Mouse (Mus musculus) lung, adult 2 months (tissue): ENCODE data around the gene Ccdc8. TPM values are rescaled to one million over a fixed set of nuclear protein-coding genes. Genes with fewer than 3 reads are reported as not detected.

Source experiments
- DNase-seq: peaks from one replicate; pipeline ENCODE4 v3.0.0; 2022
- H3K4me1 ChIP-seq: fragments of 200-500 bp; 2 replicates; pipeline ENCODE4 v1.6.1; 2011; ENCODE audit warnings: low read length; ENCODE audit not compliant: control insufficient read depth, insufficient read depth
- H3K4me3 ChIP-seq: fragments of 200-500 bp; replicated peaks from 2 replicates; pipeline ENCODE3; 2011; ENCODE audit warnings: low read depth, mild to moderate bottlenecking, control low read depth, low read length; ENCODE audit errors: extremely low read depth
- CTCF ChIP-seq: fragments of 200-500 bp; IDR thresholded peaks from 2 replicates; pipeline ENCODE4 v1.5.1; 2011; ENCODE audit warnings: mild to moderate bottlenecking, low read length, control low read depth; ENCODE audit not compliant: insufficient read depth
- POLR2A ChIP-seq: fragments of 200-500 bp; IDR thresholded peaks from 2 replicates; pipeline ENCODE4 v1.6.1; 2011; ENCODE audit warnings: low read depth, mild to moderate bottlenecking, control low read depth, low read length, borderline replicate concordance; ENCODE audit errors: extremely low read depth
- WGBS: fragments of 180-500 bp; shearing (Covaris S2); methylation state at CpG from one replicate; pipeline ENCODE4 v1.1.7; 2018; 5-methylcytosine and 5-hydroxymethylcytosine counted together
- polyA plus RNA-seq: library from polyadenylated mRNA; depleted of rRNA; stranded (reverse); fragments of >200 nt; gene quantifications from 2 replicates; pipeline ENCODE4 v1.2.3, GENCODE M21; 2012; rRNA removed

Gene Ccdc8
- polyA plus RNA-seq, 1 experiment = 5.2 TPM

- no peak overlapping the region for H3K4me3 ChIP-seq
- H3K4me1 ChIP-seq = no peaks in the 10 kb centered on the region
- no peak for DNase-seq
- TF ChIP-seq CTCF (no peak), POLR2A (no peak)
- WGBS = 77% methylated on average over 9 of the region's 9 CpGs
Measured at GRCm38 (mm10) chr7:17038018-17038695, 45.6 kb downstream of the Ccdc8 start.

GRCm38 (mm10) chr7:17039373-17039772, 46.9 kb downstream of the Ccdc8 start:
- H3K4me1 ChIP-seq = no peaks in the 10 kb centered on the region
- TF ChIP-seq POLR2A = no peak
- TF ChIP-seq CTCF = no peak
- no peak for DNase-seq
- H3K4me3 ChIP-seq = no peak overlapping the region
- WGBS = 90% methylated on average over 7 of the region's 7 CpGs

GRCm38 (mm10) chr7:17045743-17046142, 53.2 kb downstream of the Ccdc8 start:
- Histone ChIP-seq H3K4me1 (no peaks in the 10 kb centered on the region), H3K4me3 (no peak overlapping the region)
- TF ChIP-seq CTCF (no peak), POLR2A (no peak)
- no peak for DNase-seq
- 53% methylated on average over 1 of the region's 1 CpGs for WGBS

Other genes starting within 250 kb of the Ccdc8 start
- gene Slc1a5, start 211.4 kb upstream of the Ccdc8 start, polyA plus RNA-seq = 190 and 201 TPM in 2 replicates
- gene Strn4, start 176.8 kb upstream of the Ccdc8 start, polyA plus RNA-seq = 164 and 180 TPM in 2 replicates
- 41.7 and 42.0 TPM in 2 replicates for gene Fkrp, start 176.0 kb upstream of the Ccdc8 start, polyA plus RNA-seq
- gene Prkd2, start 149.8 kb upstream of the Ccdc8 start, polyA plus RNA-seq = 97.2 and 121 TPM in 2 replicates
- gene Dact3, start 117.4 kb upstream of the Ccdc8 start, polyA plus RNA-seq = 31.7 and 41.1 TPM in 2 replicates
- gene Gng8, start 100.9 kb upstream of the Ccdc8 start, polyA plus RNA-seq = 12.5 and 27.7 TPM in 2 replicates
- 9.8 and 10.4 TPM in 2 replicates for gene Ptgir, start 86.2 kb upstream of the Ccdc8 start, polyA plus RNA-seq
- 279 and 310 TPM in 2 replicates for gene Calm3, start 68.6 kb upstream of the Ccdc8 start, polyA plus RNA-seq
- gene Pnmal2, start 48.0 kb upstream of the Ccdc8 start, polyA plus RNA-seq = 2.0 and 3.2 TPM in 2 replicates
- gene Pnmal1, start 33.0 kb upstream of the Ccdc8 start, polyA plus RNA-seq = not detected in 2 replicates
- 0.03 and 0.04 TPM in 2 replicates for gene Gm42372, start 9.6 kb upstream of the Ccdc8 start, polyA plus RNA-seq
- gene Ppp5c, start 35.2 kb downstream of the Ccdc8 start, polyA plus RNA-seq = 141 and 153 TPM in 2 replicates
- gene Hif3a, start 69.7 kb downstream of the Ccdc8 start, polyA plus RNA-seq = 1.7 and 5.5 TPM in 2 replicates
- gene Psg16, start 81.3 kb downstream of the Ccdc8 start, polyA plus RNA-seq = 0.09 TPM in 1 of 2 replicates, not detected in the other
- gene Ceacam3, start 157.6 kb downstream of the Ccdc8 start, polyA plus RNA-seq = not detected in 2 replicates
- not detected in 2 replicates for gene Psg29, start 210.8 kb downstream of the Ccdc8 start, polyA plus RNA-seq